Mouse (Mus musculus): ENCODE results near the gene Grm8.

DNA sequence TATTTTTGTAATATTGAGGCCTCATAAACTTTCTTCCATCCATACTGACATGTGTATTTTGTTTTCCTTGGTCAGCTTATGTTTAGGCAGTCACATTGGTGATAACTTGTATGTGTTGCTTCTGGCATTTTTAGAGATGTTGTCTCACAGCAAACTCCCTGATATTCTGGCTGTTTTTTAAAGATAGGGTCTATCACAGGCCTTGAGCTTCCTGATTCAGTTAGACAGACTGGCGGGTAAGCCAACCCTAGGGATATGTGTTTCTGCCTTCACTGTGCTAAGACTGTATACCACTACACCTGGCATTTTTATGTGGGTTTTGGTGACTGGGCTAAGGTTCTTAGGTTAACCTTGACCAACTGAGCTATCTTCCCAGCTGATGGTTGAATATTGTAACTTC is 239.8 kb downstream of the Grm8 start:
- TF ChIP-seq POLR2A (IDR thresholded peaks at IDR 0.05; ENCODE audit: control insufficient read depth, extremely low read depth, insufficient read depth, low read length, poor library complexity) (no peak), CTCF (IDR thresholded peaks at IDR 0.05; ENCODE audit: borderline replicate concordance, control insufficient read depth, extremely low read depth, insufficient read depth, low read length, poor library complexity) (no peak)
